Mouse (Mus musculus) G1E (cell line): ENCODE results near the gene Nt5c3. TPM values are rescaled to one million over a fixed set of nuclear protein-coding genes. Genes with fewer than 3 reads are reported as not detected.

Experiments used
- ATAC-seq: 2 replicates; pipeline ENCODE4 v1.8.0; 2016; ENCODE audit warnings: mild to moderate bottlenecking; ENCODE audit not compliant: insufficient number of reproducible peaks, poor library complexity, low FRiP score, severe bottlenecking; ENCODE audit errors: extremely low read depth
- DNase-seq: peaks from one replicate; pipeline ENCODE4 v3.0.0; 2012; ENCODE audit warnings: low spot score
- H3K27me3 ChIP-seq: 2 replicates; pipeline ENCODE4 v1.6.1; 2012; ENCODE audit warnings: mild to moderate bottlenecking, low read length, inconsistent platforms; ENCODE audit not compliant: insufficient read depth
- H3K36me3 ChIP-seq: replicated peaks from 2 replicates; pipeline ENCODE3; 2012; ENCODE audit warnings: mild to moderate bottlenecking, inconsistent platforms
- H3K4me1 ChIP-seq: 2 replicates; pipeline ENCODE4 v1.6.1; 2012; ENCODE audit warnings: low read depth, low read length, inconsistent platforms, mixed read lengths; ENCODE audit not compliant: insufficient read depth
- H3K4me3 ChIP-seq: 2 replicates; pipeline ENCODE4 v1.5.1; 2012; ENCODE audit warnings: low read depth, mild to moderate bottlenecking, inconsistent platforms, low read length, moderate library complexity, mixed read lengths
- H3K9me3 ChIP-seq: replicated peaks from 2 replicates; pipeline ENCODE4 v1.6.1; 2012; ENCODE audit warnings: inconsistent platforms
- CTCF ChIP-seq: IDR thresholded peaks from 2 replicates; pipeline ENCODE4 v1.5.1; 2012; ENCODE audit warnings: low read depth, low read length, inconsistent platforms, mixed read lengths
- GATA1 ChIP-seq: IDR thresholded peaks from 2 replicates; pipeline ENCODE4 v1.6.1; 2012; ENCODE audit warnings: borderline replicate concordance, low read length, inconsistent platforms, mixed read lengths
- GATA2 ChIP-seq: IDR thresholded peaks from 2 replicates; pipeline ENCODE4 v1.6.1; 2012; ENCODE audit warnings: low read depth, low read length, inconsistent platforms, borderline replicate concordance
- POLR2AphosphoS5 ChIP-seq: IDR thresholded peaks from 2 replicates; pipeline ENCODE4 v1.6.1; 2012; ENCODE audit warnings: low read depth, low read length, inconsistent platforms; ENCODE audit not compliant: insufficient replicate concordance
- TAL1 ChIP-seq: conservative IDR thresholded peaks from 2 replicates; pipeline ENCODE4 v1.6.1; 2012; ENCODE audit warnings: low read depth, low read length, inconsistent platforms, mixed read lengths
- polyA plus RNA-seq: library from polyadenylated mRNA; stranded (reverse); fragments of >175 nt; gene quantifications from 2 replicates; pipeline ENCODE4 v1.2.3, GENCODE M21; 2012
- total RNA-seq, 2 experiments: library from RNA; stranded (forward) in 1 of 2; stranded (reverse) in 1 of 2; fragments of 200-1000 nt in 1 of 2; fragments of >200 nt in 1 of 2; fragmentation: Nextera tagmentation in 1 of 2; gene quantifications; 2 replicates each; pipeline ENCODE4 v1.2.3; 2014 to 2017

Nt5c3 gene
- total and polyA plus RNA-seq, 3 experiments, result 122 to 317 (median 280) TPM

- TF ChIP-seq CTCF (no peak), POLR2AphosphoS5 (no peak), TAL1 (no peak), GATA2 (no peak), GATA1 (no peak)
- no peak overlapping the region for H3K4me3 ChIP-seq
- no peaks in the 10 kb centered on the region for H3K9me3 ChIP-seq
- no peaks in the 10 kb centered on the region for H3K4me1 ChIP-seq
- DNase-seq (no peak), ATAC-seq (no peak)
- H3K27me3 ChIP-seq, result peaks cover 20% of the 10 kb centered on the region; the same call in 1 of the 2 replicates
- H3K36me3 ChIP-seq, result no peaks in the 10 kb centered on the region
Measured at GRCm38 (mm10) chr6:56832830-56833229, 90.9 kb downstream of the Nt5c3 start.

- no peak for TF ChIP-seq GATA2
- TF ChIP-seq CTCF, result no peak
- no peak for TF ChIP-seq POLR2AphosphoS5
- no peak for TF ChIP-seq GATA1
- TF ChIP-seq TAL1, result no peak
- Histone ChIP-seq H3K36me3 (no peaks in the 10 kb centered on the region), H3K27me3 (peaks cover 22% of the 10 kb centered on the region; the same call in 1 of the 2 replicates), H3K4me1 (no peaks in the 10 kb centered on the region), H3K4me3 (no peak overlapping the region), H3K9me3 (no peaks in the 10 kb centered on the region)
- ATAC-seq, result no peak
- DNase-seq, result no peak
Measured at GRCm38 (mm10) chr6:56832407-56832796, 91.3 kb downstream of the Nt5c3 start.

Other genes with a start within 250 kb of the Nt5c3 start
- 23.9 and 27.0 TPM in 2 replicates for gene Lsm5, start 219.2 kb downstream of the Nt5c3 start, total RNA-seq (2014; fragmentation: Nextera tagmentation)
- 190 and 193 TPM in 2 replicates for gene Lsm5, start 219.2 kb downstream of the Nt5c3 start, total RNA-seq (2017)
- gene Lsm5, start 219.2 kb downstream of the Nt5c3 start, polyA plus RNA-seq, result 0.57 and 1.7 TPM in 2 replicates
- 35.0 and 38.1 TPM in 2 replicates for gene Avl9, start 209.0 kb downstream of the Nt5c3 start, total RNA-seq (2014; fragmentation: Nextera tagmentation)
- 42.3 and 44.5 TPM in 2 replicates for gene Avl9, start 209.0 kb downstream of the Nt5c3 start, total RNA-seq (2017)
- 7.6 and 7.7 TPM in 2 replicates for gene Avl9, start 209.0 kb downstream of the Nt5c3 start, polyA plus RNA-seq
- gene Kbtbd2, start 126.1 kb downstream of the Nt5c3 start, total RNA-seq (2014; fragmentation: Nextera tagmentation), result 42.9 and 48.5 TPM in 2 replicates
- 44.8 and 53.5 TPM in 2 replicates for gene Kbtbd2, start 126.1 kb downstream of the Nt5c3 start, total RNA-seq (2017)
- 3.0 and 3.8 TPM in 2 replicates for gene Kbtbd2, start 126.1 kb downstream of the Nt5c3 start, polyA plus RNA-seq
- not detected in 2 replicates for gene Fkbp9, start 91.9 kb downstream of the Nt5c3 start, total RNA-seq (2014; fragmentation: Nextera tagmentation)
- 0.05 and 0.06 TPM in 2 replicates for gene Fkbp9, start 91.9 kb downstream of the Nt5c3 start, total RNA-seq (2017)
- not detected in 2 replicates for gene Fkbp9, start 91.9 kb downstream of the Nt5c3 start, polyA plus RNA-seq
- gene Vmn1r4, start 83 bp upstream of the Nt5c3 start, total RNA-seq (2014; fragmentation: Nextera tagmentation), result 2.6 TPM in 1 of 2 replicates, not detected in the other
- gene Vmn1r4, start 83 bp upstream of the Nt5c3 start, total RNA-seq (2017), result 0.87 and 1.9 TPM in 2 replicates
- not detected in 2 replicates for gene Vmn1r4, start 83 bp upstream of the Nt5c3 start, polyA plus RNA-seq
- gene Vmn1r5, start 46.3 kb upstream of the Nt5c3 start, total RNA-seq (2014; fragmentation: Nextera tagmentation), result not detected in 2 replicates
- 0.05 and 0.12 TPM in 2 replicates for gene Vmn1r5, start 46.3 kb upstream of the Nt5c3 start, total RNA-seq (2017)
- not detected in 2 replicates for gene Vmn1r5, start 46.3 kb upstream of the Nt5c3 start, polyA plus RNA-seq
- gene Vmn1r6, start 73.3 kb upstream of the Nt5c3 start, total RNA-seq (2014; fragmentation: Nextera tagmentation), result not detected in 2 replicates
- gene Vmn1r6, start 73.3 kb upstream of the Nt5c3 start, total RNA-seq (2017), result 0.05 and 0.06 TPM in 2 replicates
- not detected in 2 replicates for gene Vmn1r6, start 73.3 kb upstream of the Nt5c3 start, polyA plus RNA-seq
- gene Vmn1r7, start 101.4 kb upstream of the Nt5c3 start, total RNA-seq (2014; fragmentation: Nextera tagmentation), result not detected in 2 replicates
- gene Vmn1r7, start 101.4 kb upstream of the Nt5c3 start, total RNA-seq (2017), result 0.23 and 0.38 TPM in 2 replicates
- not detected in 2 replicates for gene Vmn1r7, start 101.4 kb upstream of the Nt5c3 start, polyA plus RNA-seq
- gene Vmn1r8, start 108.4 kb upstream of the Nt5c3 start, total RNA-seq (2014; fragmentation: Nextera tagmentation), result not detected in 2 replicates
- 0.16 TPM in 1 of 2 replicates, not detected in the other for gene Vmn1r8, start 108.4 kb upstream of the Nt5c3 start, total RNA-seq (2017)
- gene Vmn1r8, start 108.4 kb upstream of the Nt5c3 start, polyA plus RNA-seq, result not detected in 2 replicates
- not detected in 2 replicates for gene Vmn1r9, start 142.9 kb upstream of the Nt5c3 start, total RNA-seq (2014; fragmentation: Nextera tagmentation)
- 0.06 and 0.76 TPM in 2 replicates for gene Vmn1r9, start 142.9 kb upstream of the Nt5c3 start, total RNA-seq (2017)
- not detected in 2 replicates for gene Vmn1r9, start 142.9 kb upstream of the Nt5c3 start, polyA plus RNA-seq
- gene Vmn1r10, start 185.5 kb upstream of the Nt5c3 start, total RNA-seq (2014; fragmentation: Nextera tagmentation), result not detected in 2 replicates
- 0.12 TPM in 1 of 2 replicates, not detected in the other for gene Vmn1r10, start 185.5 kb upstream of the Nt5c3 start, total RNA-seq (2017)
- not detected in 2 replicates for gene Vmn1r10, start 185.5 kb upstream of the Nt5c3 start, polyA plus RNA-seq
- gene Vmn1r11, start 209.5 kb upstream of the Nt5c3 start, total RNA-seq (2014; fragmentation: Nextera tagmentation), result not detected in 2 replicates
- 0.12 TPM in 1 of 2 replicates, not detected in the other for gene Vmn1r11, start 209.5 kb upstream of the Nt5c3 start, total RNA-seq (2017)
- not detected in 2 replicates for gene Vmn1r11, start 209.5 kb upstream of the Nt5c3 start, polyA plus RNA-seq
- gene Vmn1r12, start 233.0 kb upstream of the Nt5c3 start, total RNA-seq (2014; fragmentation: Nextera tagmentation), result not detected in 2 replicates
- gene Vmn1r12, start 233.0 kb upstream of the Nt5c3 start, total RNA-seq (2017), result under 0.01 and 0.05 TPM in 2 replicates
- not detected in 2 replicates for gene Vmn1r12, start 233.0 kb upstream of the Nt5c3 start, polyA plus RNA-seq